Mouse (Mus musculus) B cell, adult 2 months (primary cell): ENCODE data around the gene Bod1l.

Source experiments
- DNase-seq, 2 experiments: peaks; one replicate each; pipeline ENCODE4 v3.0.0; 2022

The Bod1l gene

GRCm38 (mm10) chr5:41794434-41794833, 49.7 kb downstream of the Bod1l start:
- no peak for DNase-seq

- DNase-seq: no peak
These were observed 53.6 kb downstream of the Bod1l start for GRCm38 (mm10) chr5:41790517-41790916.

- DNase-seq: no peak
These were observed 55.2 kb downstream of the Bod1l start for GRCm38 (mm10) chr5:41788877-41789276.

GRCm38 (mm10) chr5:41781890-41782289, 62.2 kb downstream of the Bod1l start:
- no peak for DNase-seq

- DNase-seq: no peak
These were observed 64.1 kb downstream of the Bod1l start for GRCm38 (mm10) chr5:41780026-41780425.

GRCm38 (mm10) chr5:41775728-41776127, 68.4 kb downstream of the Bod1l start:
- no peak for DNase-seq

GRCm38 (mm10) chr5:41775273-41775672, 68.8 kb downstream of the Bod1l start:
- no peak for DNase-seq

GRCm38 (mm10) chr5:41768382-41769040, 75.6 kb downstream of the Bod1l start:
- peak; percentile 94 for DNase-seq

GRCm38 (mm10) chr5:41767296-41768200, 76.6 kb downstream of the Bod1l start:
- DNase-seq: peak; percentile 21 to 41

- DNase-seq: peak in 1 of 2 experiments; percentile 25
These were observed 77.6 kb downstream of the Bod1l start for GRCm38 (mm10) chr5:41766406-41767010.

- DNase-seq: no peak
These were observed 78.3 kb downstream of the Bod1l start for GRCm38 (mm10) chr5:41765626-41766405.

- peak in 1 of 2 experiments; percentile 34 for DNase-seq
These were observed 80.1 kb downstream of the Bod1l start, which contains the start of gene Nkx3-2 for GRCm38 (mm10) chr5:41763731-41764721. Nkx3-2 (minus strand) TSS chr5:41764501.

GRCm38 (mm10) chr5:41762947-41763730, 81.0 kb downstream of the Bod1l start:
- no peak for DNase-seq

GRCm38 (mm10) chr5:41762141-41762946, 81.8 kb downstream of the Bod1l start:
- peak; percentile 28 to 34 for DNase-seq

- DNase-seq: peak in 1 of 2 experiments; percentile 24
These were observed 82.5 kb downstream of the Bod1l start for GRCm38 (mm10) chr5:41761509-41762140.

GRCm38 (mm10) chr5:41760831-41761508, 83.1 kb downstream of the Bod1l start:
- DNase-seq: no peak

GRCm38 (mm10) chr5:41760071-41760470, 84.0 kb downstream of the Bod1l start:
- no peak for DNase-seq
